Mouse (Mus musculus): ENCODE measurements around the gene Rpl35.
"Not testable (repeated sequence)": the region's sequence is repeated elsewhere in the genome, so short reads cannot be mapped to it uniquely, and the experiment has no call there.

Rpl35 gene

DNA sequence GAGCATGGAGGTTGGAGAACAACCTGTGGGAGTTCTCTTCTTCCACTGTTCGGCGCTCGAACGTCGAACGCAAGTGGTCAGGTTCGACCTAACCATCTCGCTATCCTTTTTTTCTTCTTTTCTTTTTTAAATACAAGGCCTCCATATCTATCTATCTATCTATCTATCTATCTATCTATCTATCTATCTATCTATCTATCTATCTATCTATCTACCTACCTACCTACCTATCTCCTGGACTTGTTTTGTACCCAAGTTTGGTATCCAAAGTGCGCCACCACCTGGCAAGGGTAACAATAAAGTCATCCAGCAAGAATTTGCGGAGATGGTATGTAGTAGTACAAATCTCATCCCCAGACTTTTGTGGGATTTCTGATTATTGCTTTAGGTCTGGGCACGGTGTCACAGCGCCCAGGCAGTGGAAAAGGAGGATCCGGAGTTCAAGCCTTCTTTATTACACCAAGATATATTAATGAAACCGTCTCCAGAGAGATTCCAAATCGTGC, at the start of gene Rpl35:
Gene Rpl35, minus strand, starts transcription at position 51 of the 506 bp plus-strand sequence.
- peak; percentile 56 for DNase-seq

DNA sequence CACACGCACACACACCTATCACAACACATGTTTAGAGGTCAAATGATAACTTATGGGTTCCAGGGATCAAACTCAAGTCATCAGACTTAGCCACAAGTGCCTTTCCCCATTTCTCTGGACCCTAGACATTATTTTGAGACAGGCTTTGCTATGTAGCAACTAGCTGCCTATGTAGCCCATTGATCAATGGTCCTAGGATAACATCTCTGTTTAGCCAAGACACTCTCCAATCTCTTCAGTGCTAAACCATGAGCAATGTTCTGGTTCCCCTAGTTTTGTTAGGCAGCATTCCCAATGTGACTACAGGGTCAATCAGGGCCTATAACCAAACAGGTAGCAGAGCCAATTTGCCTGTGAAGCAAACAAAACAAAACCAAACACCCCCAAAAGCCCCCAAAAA, 43.1 kb upstream of the Rpl35 start:
- no peak for DNase-seq

DNA sequence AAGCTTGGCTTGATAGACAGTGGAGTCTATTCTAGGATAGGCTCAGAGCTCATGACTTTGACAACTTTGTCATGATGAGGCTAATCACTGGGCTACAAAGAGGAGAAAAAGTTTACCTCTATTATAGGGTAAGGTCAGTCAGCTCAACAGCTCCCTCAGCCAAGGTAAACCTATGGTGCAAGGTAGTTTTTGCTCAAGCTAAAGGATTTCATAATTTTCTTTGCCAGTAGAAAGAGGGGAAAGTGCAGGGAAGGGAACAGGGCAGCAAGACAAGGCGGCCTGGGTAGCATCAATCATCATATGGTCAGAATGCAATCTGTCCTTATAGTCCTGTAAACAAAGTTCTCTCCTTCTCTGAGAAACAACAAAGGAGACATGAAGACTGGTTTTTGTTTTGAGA, 34.8 kb upstream of the Rpl35 start:
- DNase-seq: no peak

DNA sequence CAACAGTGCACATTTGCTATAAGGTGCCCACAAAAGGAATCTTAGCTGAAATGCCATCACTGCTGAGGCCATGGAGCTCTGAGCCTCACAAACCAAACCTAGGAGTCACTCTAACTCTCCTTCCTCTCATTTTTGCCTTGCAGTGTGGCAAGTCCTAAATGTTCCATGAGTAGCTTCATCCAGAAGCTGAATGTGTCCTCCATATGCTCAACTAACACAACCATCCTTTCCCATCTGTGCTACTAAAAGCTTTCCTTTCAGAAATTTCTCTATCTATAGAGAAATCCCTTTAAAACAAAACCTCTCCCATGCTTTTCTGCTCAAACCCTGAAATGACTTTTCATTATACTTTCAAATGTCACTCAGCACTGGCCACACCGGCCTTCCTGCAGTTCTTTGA, 26.2 kb upstream of the Rpl35 start:
- DNase-seq: no peak

DNA sequence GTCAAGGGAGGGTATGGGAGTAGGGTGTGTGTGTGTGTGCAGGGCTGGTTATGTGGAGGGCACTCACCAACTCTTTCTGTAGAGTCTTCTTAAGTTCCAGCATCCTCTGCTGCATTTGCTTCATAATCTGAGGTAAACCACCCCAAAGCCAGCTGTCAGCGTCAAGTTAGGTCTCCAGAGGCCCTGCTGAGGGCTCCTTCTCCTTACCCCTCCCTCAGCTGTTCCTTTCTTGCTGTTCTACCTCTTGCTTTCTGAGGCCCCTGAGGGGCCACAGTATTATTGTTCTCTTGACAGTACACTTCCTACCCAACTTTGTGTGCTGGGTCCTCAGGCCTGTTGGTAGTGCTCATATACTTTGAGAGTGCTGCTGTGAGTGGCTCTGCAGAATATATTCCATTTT, 14.6 kb upstream of the Rpl35 start:
- no peak for DNase-seq

DNA sequence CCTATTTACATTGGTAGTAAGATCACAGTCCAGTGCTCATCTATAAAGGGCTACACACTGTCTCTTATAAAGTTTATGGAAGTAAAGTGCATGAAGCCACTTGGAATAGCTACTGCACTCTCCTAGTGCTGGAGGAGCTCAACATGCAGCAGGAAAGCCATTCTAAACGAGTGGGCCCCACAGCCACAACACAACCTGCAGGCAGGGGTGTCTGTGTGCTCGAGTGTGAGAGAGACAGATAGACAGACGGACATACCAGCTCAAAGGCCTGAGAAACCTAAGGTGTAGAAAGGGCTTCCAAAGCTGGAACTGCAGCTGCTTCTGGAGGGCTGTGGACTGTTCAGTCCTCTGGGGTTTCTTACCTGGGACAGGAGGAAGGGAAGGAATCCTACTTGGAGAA, 11.2 kb upstream of the Rpl35 start:
- DNase-seq: no peak

DNA sequence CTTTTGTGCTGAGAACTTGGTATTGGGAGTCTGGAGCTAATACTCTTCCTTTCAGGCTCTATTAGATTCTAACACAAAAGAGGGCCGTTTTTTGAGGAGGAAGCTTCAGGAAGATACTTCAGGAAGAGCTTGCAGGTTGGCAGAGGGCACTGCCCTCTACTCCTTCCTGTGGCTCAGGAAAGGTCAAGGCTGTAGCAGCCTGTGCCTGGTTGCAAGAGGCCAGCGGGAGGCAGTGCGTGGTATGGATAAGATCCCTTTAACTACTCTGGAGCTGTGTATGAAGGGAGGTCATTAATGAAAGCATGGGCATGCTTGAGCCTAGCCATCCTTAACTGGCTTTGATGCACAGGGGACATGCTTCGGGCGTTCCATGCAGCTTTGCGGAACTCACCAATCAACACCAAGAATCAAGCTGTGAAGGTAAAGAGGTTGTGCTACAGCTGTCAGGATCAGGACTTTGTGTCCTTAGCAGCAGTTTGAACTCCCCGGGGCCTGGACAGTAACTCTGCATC, 7.4 kb upstream of the Rpl35 start:
- DNase-seq: no peak

DNA sequence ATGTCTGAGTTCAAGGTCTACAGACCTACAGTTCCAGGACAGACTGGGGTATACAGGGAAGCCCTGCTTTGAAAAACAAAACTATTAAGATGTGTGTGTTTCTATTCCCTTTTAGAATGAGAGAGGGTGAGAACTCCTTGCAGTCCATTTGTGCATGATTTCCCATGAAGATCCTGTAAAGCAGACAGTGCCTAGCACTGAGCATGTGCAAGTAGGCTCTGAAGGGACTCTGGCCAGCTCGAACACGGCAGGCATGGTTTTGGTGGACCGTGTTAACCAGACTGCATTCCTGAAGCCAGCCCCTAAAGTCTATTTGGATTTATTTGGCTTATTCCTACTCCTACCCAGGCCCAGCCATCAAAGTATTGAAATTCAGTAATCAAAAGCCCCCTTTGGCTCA, 6.5 kb upstream of the Rpl35 start:
- DNase-seq: no peak

DNA sequence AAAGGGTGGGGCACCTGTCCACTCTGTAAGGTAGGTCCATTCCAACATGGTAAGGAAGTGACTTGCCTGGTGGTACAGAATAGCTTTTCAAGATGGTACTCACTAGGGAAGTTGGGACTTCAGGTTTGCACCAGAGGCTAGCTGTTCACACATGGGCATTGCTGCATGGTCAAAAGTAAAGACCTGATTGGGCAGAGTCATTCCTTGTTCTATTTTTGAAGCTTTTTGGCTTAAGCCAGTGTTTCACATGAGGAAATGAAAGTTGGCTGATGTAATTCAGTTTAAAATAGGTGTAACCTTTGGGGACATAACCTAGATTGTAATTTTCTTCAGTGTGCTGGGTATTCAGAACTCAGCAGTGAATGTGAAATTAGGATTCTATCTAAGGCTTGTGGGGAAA, 5.8 kb upstream of the Rpl35 start:
- DNase-seq: no peak

DNA sequence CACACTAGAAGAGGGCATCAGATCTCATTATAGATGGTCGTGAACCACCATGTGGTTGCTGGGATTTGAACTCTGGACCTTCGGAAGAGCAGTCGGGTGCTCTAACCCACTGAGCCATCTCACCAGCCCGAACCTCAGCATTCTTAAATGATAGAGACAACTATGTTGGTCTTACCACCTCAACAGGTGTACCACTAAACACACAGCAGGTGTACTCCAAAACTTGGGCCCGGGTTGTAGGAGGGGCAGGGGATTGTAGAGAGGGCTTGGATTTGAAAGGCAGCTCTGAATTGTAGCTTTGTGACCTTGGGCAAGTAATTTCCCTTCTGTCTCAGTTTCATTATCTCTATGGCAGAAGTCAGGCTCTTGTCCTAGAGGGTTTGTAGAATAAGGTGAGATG, 4.7 kb upstream of the Rpl35 start:
- not testable (repeated sequence) for DNase-seq

DNA sequence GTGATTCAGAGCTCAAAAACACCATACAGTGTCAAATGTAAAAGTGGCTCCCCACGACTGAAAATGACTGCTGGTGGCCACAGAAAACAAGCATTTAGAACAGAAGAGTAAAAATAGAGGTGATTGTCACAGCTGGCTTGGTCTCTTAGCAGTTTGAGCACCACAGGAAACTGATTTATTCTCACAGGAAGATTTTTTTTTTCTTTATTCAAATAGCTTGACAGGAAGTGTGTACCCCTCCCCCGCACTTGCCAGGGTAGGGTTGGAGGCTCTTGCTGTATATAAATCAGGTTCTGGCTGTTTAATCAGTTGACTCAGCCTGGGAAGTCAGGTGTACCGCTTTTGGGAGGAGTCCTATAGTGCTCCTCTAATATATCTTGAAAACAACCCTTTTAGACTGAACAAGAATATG, 3.5 kb upstream of the Rpl35 start:
- peak; percentile 56 for DNase-seq

DNA sequence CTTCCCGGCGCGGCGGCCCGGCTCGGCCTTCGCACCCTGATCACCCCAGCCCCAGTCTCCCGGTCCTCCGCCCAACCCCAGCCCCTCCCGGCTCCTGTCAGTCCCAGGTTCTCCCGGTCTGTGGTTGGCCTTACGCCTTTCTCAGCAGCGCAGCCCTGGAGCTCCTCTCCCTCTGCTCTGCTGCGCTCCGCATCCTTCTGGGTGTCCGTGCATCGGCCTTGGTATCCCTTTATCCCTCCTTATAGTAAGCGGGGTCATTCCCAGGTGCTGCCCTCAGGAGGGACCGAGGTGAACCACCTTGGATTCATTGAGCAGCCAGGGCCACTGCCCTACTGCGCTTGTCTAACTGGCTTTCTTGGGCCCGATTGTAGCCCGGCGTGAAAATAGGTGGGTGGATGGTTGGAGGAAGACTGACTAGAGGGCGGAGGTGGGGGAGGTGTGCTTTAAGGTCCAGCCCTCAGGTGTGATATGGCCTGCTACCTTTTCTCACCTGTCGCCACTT, 3.0 kb upstream of the Rpl35 start:
- DNase-seq: no peak

DNA sequence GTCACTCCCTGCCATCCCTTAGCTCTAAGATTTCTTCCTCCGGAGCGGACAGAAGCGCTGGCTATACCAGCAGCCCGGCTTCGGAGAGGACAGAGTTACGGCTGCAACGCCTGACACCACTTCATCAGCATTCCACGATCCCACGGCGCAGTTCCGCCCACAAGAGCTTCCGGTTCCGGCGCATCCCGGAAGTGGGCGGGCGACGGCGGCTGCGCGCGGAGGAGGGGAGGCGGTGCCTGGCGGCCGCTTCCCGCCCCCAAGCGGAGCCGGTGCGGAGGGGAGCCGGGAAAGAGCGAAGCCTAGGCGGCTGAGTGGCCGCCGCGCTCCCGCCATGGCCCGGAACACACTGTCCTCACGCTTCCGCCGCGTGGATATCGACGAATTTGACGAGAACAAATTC, 2.4 kb upstream of the Rpl35 start:
- peak; percentile 95 for DNase-seq

DNA sequence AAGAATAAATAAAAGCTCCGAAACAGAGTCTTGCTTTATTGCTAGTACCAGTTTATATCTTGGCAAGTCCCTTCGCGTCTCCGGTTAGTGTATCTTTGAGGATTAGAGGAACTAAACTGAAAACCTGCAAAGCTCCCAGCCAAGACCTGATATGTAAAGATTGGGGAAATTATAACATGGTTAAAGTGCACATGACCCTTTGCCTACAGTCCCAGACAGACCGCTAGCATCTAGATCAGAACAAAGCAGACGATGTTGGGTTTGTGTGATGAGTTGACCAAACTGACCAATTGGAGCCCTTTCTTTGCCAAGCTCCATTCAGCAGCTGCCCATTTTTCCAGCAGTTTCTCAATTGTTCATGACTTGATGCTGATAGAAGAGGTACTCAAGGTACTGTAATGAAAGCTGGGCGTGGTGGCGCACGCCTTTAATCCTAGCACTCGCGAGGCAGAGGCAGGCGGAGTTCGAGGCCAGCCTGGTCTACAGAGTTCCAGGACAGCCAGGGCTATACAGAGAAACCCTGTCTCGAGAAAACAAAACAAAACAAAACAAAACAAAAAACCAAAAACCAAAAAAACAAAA, 816 bp upstream of the Rpl35 start:
- no peak for DNase-seq

DNA sequence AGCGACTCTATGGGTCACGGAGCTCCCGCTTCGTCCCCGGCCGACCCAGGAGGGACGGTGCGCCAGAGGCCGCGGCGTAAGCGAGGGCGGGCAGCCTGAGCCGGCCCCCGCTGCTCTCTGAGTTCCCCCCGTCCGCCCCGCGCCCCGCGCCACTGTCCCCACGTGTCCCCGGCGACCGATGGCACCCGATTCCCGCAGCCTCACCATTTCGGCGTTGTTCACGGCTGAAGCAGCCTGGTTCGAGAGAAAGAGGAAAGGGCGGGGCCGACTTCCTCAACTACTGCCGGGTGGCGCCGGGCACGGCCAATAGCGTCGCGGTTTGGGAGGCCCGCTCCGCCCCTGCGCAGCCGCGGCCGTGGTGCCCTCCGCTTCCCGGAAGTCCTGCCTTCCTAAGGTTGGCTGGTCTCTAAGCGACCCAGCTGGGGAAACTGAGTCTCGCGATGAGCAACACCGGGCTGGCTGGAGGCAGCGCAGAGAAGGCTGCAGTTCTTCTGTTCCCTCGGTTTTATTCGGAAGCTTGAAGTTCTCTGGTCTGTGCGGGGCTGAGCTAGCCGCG, 466 bp downstream of the Rpl35 start, which contains the start of gene Arpc5l:
Gene Arpc5l, plus strand, starts transcription at position 469 of the 556 bp plus-strand sequence.
- DNase-seq: peak; percentile 95

DNA sequence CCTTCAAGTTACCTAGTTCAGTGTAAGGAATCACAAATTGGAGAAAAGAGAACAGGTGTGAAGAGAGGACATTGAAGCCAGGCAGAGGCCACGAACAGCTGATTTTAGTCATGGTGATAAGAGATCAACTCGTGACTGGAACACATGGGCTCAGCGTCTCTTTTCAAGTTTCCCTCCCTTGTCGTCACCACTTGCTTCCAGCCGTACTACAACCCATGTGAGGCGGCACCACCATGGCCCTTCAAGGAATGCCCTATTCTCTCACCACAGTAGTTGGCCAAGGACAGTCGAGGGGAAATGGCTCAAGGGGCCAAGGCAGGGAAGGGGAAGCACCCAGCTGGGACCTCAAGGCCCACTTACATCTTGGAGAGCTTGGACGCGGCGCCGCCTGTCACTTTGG, 1.1 kb downstream of the Rpl35 start:
- peak; percentile 26 for DNase-seq

DNA sequence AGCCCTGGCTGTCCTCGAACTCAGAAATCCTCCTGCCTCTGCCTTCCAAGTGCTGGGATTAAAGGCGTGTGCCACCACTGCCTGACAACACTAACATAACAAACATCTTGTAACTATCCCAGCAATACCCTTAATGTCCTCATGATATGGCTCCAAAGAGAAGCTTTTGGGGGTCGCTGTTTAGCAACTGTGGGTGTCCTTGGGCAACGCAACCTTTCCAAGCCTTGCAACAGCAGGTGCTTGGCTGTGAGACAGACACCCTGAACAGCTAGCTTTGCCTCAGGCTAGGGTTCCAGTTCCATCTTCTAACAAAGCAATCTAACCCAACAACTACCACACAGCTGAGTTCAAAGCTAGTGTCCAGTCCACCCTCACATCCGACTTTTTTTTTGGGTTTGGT, 1.9 kb downstream of the Rpl35 start:
- DNase-seq: no peak

DNA sequence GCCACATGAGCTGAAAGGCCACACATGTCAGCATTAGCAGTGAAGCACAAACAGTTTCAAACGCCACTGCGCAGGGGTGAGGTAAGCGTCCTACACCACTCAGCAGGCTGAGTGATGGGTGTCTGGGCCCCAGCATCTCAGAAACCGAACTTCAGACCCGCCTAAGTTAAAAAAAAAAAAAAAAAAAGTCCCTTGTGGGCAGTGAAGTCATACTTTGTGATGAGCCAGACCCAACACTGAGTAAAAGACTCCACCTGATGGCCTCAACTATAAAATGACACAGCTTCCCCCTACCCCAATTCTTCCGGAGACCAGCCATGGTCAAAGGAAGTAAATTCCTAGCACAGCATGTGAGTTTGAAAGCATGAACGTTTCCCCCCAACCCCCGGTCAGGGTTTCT, 2.3 kb downstream of the Rpl35 start:
- no peak for DNase-seq

DNA sequence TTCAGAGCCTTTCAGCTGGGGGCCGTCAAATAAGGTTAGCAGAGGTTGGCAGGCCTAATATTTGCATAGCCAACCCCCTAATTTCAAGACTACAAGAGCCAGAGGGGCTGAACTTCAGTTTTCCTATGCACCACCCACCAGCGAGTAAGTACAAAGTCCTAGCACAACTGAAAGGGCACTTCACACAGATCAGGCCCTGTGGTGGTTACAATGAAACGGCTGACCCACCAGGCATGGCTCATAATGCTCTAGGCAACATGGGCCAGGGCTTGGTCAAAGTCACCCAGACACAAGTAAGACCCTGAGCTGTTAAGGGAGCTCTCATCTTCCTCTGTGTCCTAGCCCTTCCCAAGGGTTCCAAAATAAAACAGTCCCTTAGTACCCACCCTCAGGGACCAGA, 3.6 kb downstream of the Rpl35 start:
- DNase-seq: peak; percentile 32

DNA sequence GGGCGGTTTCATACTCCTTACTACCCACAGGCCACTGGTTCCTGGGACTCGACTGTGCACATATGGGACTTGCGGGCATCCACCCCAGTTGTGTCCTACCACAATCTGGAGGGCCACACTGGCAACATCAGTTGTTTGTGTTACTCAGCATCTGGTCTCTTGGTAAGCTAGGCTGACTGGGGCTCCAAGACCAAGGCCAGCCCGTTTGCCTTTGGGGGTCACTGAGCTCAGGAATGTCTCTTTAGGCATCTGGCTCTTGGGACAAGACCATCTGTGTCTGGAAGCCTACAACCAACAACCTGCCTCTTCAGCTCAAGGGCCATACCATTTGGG, 4.9 kb downstream of the Rpl35 start:
- DNase-seq: no peak

DNA sequence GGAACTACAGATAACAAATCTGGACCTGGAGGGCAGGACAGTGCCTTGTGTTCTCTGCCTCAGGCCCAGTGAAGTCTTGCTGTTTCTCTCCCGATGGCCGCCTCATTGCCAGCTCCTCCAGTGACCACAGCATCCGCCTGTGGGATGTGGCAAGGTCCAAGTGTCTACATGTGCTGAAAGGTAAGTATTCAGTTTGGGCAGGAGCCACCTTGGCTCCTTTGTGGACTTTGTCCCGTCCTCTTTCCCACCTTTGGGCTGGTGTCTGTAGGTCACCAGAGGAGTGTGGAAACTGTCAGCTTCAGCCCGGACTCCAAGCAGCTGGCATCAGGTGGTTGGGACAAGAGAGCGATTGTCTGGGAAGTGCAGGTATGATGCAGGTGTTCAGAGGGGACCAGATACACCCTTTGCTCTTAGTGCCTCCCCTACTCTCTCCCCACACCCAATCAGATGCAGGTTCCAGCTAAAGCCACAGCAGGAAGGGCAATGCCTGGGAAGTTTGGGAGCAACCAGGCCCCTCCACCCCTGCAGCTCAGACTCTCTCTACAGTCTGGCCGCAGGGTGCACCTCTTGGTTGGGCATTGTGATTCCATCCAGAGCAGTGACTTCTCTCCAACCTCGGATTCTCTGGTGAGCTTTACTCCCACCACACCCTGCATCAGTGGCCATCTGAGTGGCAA, 5.4 kb downstream of the Rpl35 start:
- DNase-seq: no peak

DNA sequence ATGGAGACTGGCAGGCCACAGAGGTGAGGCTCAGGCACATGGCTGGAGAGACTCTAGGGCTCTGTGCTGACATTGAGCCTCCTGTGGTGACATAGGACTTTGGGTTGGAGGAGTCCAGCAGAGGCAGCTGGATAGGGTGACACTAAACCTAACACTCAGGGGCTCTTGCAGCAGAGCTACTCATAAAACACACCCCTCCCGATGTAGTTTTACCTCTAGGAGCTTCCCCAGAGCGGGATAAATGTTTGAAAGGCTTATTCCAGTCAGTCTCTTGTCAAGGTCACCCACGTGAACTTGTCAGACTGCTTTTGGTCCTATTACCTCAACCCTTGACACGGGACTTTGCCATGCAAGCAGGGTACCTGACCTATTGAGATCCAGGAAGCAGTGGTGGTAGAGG, 6.0 kb downstream of the Rpl35 start:
- no peak for DNase-seq

DNA sequence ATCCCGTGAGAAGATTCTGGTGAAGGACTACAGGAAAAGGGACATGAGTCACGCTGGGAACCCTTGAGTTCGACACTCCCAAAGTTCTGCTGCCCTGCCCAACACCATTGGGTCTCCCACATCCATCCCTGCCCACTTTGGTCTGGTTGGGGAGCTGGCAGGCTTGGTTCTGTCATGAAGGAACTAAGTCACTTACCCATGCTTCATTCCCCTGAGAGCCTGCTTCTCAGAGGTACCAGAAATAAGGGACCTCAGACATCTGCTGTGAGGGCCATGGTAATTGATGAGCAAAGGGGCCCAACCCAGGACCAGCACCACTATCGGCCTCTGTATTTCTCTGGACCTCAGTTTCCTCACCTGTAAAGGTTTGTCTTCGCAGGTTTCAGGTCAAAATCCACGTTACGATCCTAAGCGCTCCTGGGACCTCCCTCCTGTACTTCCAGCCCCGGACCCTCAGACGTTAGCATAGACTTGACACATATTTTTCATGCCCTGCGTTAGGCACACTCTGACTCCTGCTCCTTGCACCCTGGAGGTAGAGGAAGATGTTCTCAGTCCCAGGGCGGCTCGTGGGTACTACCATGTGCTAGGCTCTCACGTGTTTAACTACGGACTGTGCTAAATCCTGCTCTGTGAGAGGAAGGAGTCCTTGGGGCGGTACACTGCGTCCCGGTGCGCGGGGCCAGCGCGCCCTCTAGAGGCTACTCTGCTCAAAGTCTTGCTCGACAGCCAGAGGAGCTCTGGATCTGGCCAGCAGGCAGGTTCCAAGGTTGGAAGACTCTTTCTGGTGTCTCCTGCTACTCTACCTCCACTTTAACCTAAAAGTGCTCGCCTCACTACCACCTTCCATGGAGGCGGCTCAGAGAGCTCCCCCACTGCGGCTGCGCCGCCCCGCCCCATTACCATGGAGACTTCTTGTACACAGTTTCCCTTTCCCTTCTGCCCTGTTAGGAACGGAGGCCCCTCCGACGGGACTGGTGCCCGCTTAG, 7.7 kb downstream of the Rpl35 start, which contains the start of gene Wdr38:
Gene Wdr38, plus strand, starts transcription at position 91 of the 989 bp plus-strand sequence.
- DNase-seq: peak; percentile 91

All from kidney, postnatal 14 days (tissue).